Mouse (Mus musculus): Measurements from ENCODE around the gene Gm9817.

DNA sequence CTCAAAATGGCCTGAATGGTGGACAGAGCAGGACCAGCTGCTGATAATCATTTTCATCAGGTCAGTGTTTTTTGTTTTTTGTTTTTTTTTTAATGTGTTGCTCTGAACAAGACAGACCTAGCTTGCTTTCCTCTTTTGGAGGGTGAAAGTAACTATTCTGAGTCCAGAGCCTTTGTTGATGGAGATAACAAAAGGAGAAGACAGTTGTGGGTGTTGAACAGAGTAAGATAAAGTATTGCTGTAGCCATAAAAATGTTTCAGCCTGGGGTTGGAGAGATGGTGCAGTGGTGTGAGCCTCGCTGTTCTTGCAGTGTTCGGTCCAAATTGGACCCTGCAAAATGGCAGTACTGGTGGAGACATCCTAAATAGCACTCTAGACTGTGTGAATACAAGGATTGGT is 2.8 kb upstream of the Gm9817 start:
- TF ChIP-seq POLR2A (IDR thresholded peaks at IDR 0.05; ENCODE audit: control insufficient read depth, low read depth, low read length) (no peak), CTCF (IDR thresholded peaks at IDR 0.05; ENCODE audit: control insufficient read depth, insufficient read depth, insufficient replicate concordance, low read depth, low read length) (no peak)

All from testis, adult 2 months (tissue).